Mouse (Mus musculus): ENCODE data around the gene Mthfd2.

GRCm38 (mm10) chr6:83301294-83301693, 24.4 kb downstream of the Mthfd2 start:
- TF ChIP-seq CTCF (IDR thresholded peaks at IDR 0.05; ENCODE audit: low read depth, low read length) = no peak
- TF ChIP-seq POLR2A (IDR thresholded peaks at IDR 0.05; ENCODE audit: insufficient read depth, low read length) = no peak
- TF ChIP-seq EP300 (IDR thresholded peaks at IDR 0.05; ENCODE audit: insufficient read depth, low read depth, low read length) = no peak

Data from ES-Bruce4 (cell line).